Mouse (Mus musculus) heart, postnatal 0 days (tissue): Measurements from ENCODE around the gene Slc25a23.

Experiments
- CTCF ChIP-seq: IDR thresholded peaks from 2 replicates; pipeline ENCODE4 v1.5.1; 2016; ENCODE audit warnings: antibody characterized with exemption, control low read depth, low read depth
- EP300 ChIP-seq: IDR thresholded peaks from 2 replicates; pipeline ENCODE4 v1.6.1; 2016; ENCODE audit warnings: antibody characterized with exemption, low read depth

- TF ChIP-seq CTCF (no peak), EP300 (no peak)
Observed at GRCm38 (mm10) chr17:57027471-57027870, 32.2 kb downstream of the Slc25a23 start.
